Mouse (Mus musculus) Patski (cell line): ENCODE data around the gene Sh3pxd2a. TPM values are rescaled to one million over a fixed set of nuclear protein-coding genes. Genes with fewer than 3 reads are reported as not detected.

Source experiments
- ATAC-seq: fragments of 100-300 bp; one replicate; pipeline ENCODE4 v1.8.0; 2021
- CTCF ChIA-PET: fragments of 350-600 bp; sonication (Branson Sonifier 250); formaldehyde crosslinking; loops from one replicate; lab custom pipeline; 2022; ENCODE audit warnings: inconsistent platforms; lab: Charles Lee
- POLR2A ChIA-PET: fragments of 350-600 bp; sonication (Branson Sonifier 250); formaldehyde crosslinking; loops from one replicate; lab custom pipeline; 2022; ENCODE audit warnings: antibody characterized with exemption, inconsistent platforms; lab: Charles Lee
- DNase-seq: peaks from one replicate; pipeline ENCODE4 v3.0.0-alpha.2; 2011; ENCODE audit warnings: low read depth, low spot score
- H3K27me3 ChIP-seq: fragments of 371-371 bp; one replicate; pipeline ENCODE4 v1.5.1; 2021
- CTCF ChIP-seq: fragments of 100-300 bp; IDR thresholded peaks from one replicate; pipeline ENCODE4 v1.5.1; 2021
- in situ Hi-C: fragments of 300-500 bp; cut with MboI; formaldehyde crosslinking; loops from 3 replicates; pipeline ENCODE4 v1.11.1; 2018; ENCODE audit warnings: low pct_unique_long_range_greater_than_20kb, mixed read lengths
- polyA plus RNA-seq: library from polyadenylated mRNA; unstranded; gene quantifications from one replicate; pipeline ENCODE4 v1.2.3, GENCODE M21; 2021

Gene Sh3pxd2a
- polyA plus RNA-seq, 1 experiment from 2014 or later: 37.3 TPM

DNA sequence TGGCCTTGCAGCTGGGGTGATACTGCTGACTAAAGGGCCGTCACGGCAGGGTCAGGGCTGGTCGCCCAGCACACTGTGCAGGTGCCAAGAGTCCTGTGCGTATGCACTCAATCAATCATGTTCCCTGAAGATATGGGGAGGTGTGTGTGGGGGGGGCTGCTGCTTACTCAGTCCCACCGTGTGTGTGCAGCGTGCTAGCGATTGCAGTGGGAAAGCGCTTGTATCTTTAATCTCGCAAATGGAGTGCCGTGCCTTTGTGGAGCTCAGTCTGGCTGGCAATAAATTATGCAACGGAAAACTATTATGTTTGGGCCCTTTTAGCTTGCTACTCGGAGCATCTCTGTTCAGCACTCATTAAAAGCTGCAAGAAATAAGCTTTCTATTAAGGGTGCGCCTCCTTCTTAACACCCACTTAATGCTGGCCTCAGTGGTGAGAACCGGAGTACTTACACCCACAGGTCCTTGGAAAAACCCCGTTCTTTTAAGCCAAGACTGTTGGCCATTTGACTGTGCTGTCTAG lies 8.7 kb upstream of the Sh3pxd2a start:
- H3K27me3 ChIP-seq: peaks cover 18% of the 10 kb centered on the region
- DNase-seq (no peak), ATAC-seq (no peak)
- ChIA-PET POLR2A (interaction anchor here (0.6 kb wide), 1 partner anchor 10 kb away, joined by 3 read pairs; no protein-coding TSS in a partner anchor), CTCF (interaction anchor here (1.2 kb wide), 1 partner anchor 116 kb away, joined by 4 read pairs; no protein-coding TSS in a partner anchor)
- TF ChIP-seq CTCF: no peak
- in situ Hi-C loops: no loop called here

DNA sequence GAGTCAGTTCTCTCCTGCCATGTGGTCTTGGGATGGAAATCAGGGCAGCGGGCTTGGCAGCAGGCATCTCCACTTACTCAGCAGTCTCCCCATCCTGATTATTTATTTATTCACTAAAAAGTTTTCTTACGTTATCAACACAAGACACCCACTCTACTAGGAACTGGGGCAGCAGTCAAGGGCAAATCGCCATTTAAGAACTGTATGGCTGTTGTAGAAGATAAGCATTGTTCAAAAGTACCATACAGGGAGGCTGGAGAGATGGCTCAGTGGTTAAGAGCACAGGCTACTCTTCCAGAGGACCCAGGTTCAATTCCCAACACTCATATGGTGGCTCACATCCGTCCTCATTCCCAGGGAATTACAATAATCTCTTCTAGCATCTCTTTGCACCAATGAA lies 7.6 kb upstream of the Sh3pxd2a start:
- ATAC-seq (no peak), DNase-seq (no peak)
- ChIA-PET POLR2A (no interaction called here), CTCF (interaction anchor here (1.5 kb wide), 1 partner anchor 115 kb away, joined by 4 read pairs; no protein-coding TSS in a partner anchor)
- H3K27me3 ChIP-seq: peaks cover 18% of the 10 kb centered on the region
- in situ Hi-C loops: no loop called here
- no peak for TF ChIP-seq CTCF

DNA sequence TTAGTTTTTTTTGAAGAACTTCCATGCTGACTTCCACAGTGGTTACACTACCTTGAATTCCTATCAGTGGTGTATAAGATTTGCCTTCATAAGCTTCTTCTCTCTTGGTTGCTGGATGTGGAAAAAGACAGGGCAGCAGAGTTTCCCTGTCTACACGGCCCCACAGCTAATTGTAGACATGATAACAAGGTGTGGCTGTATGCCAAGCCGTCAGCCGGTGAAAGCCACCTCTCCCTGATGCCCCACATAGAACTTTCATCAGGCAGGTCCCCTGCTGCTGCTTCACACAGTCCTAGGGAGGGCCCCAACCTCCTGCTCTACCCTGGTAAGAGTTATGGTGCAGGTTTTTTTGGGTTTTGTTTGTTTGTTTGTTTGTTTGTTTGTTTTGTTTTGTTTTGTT lies 4.5 kb upstream of the Sh3pxd2a start:
- POLR2A ChIA-PET: no interaction called here

DNA sequence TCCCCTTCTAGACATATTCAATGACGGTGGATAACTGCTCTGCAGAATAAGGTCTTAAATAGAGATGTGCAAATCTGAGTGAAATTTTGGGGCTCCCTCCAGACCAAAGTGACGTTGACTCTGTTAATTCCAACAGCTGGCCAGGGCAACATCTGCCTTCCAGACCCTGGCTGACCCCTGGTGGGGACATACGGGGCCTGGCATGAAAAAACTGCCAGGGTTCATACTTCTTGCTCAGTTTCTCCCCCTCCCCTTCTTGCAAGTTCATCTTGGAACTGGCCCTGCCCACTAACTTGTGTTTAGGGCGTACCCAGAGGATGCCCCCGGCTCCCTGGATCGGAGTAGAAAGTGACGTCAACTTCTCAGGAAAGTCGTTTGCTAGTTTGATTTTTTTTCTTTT lies 2.6 kb upstream of the Sh3pxd2a start:
- TF ChIP-seq CTCF: no peak
- ChIA-PET CTCF (no interaction called here), POLR2A (no interaction called here)
- peaks cover 37% of the 10 kb centered on the region for H3K27me3 ChIP-seq
- in situ Hi-C loops: loop anchor here (5.0 kb wide), 1 partner anchor 36 kb away; no protein-coding TSS in a partner anchor
- ATAC-seq (no peak), DNase-seq (no peak)

More for the DNA sequence above, 4.5 kb upstream of the Sh3pxd2a start:
- peaks cover 31% of the 10 kb centered on the region for H3K27me3 ChIP-seq
- CTCF ChIA-PET: interaction anchor here (1.5 kb wide), 1 partner anchor 112 kb away, joined by 4 read pairs; no protein-coding TSS in a partner anchor
- ATAC-seq: no peak
- TF ChIP-seq CTCF: no peak
- in situ Hi-C loops: loop anchor here (5.0 kb wide), 1 partner anchor 34 kb away; no protein-coding TSS in a partner anchor
- DNase-seq: no peak

DNA sequence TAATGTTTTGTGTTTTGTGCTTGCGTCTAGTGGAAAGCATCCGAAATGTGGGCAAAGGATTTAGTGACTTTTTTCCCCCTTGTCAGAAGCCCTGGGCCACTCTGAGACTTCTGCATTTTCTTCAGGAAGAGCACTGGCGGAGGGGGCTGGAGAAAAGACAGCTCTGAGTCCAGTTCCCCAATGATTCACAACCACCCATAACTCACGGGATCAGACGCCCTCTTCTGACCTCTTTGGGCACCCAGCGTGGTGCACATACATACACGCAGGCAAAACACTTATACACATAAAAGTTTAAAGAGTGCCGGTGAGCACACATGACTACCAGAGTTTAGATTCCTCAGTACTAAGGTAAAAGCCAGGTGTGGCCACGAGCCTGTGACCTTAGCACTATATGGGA lies 1.3 kb upstream of the Sh3pxd2a start:
- no peak for ATAC-seq
- H3K27me3 ChIP-seq: peaks cover 35% of the 10 kb centered on the region
- ChIA-PET POLR2A (no interaction called here), CTCF (interaction anchor here (0.9 to 1.5 kb wide), 5 partner anchors 10 to 270 kb away, joined by 3 to 6 read pairs (median 3); no protein-coding TSS in a partner anchor)
- in situ Hi-C loops: loop anchor here (5.0 kb wide), 1 partner anchor 37 kb away; no protein-coding TSS in a partner anchor
- no peak for TF ChIP-seq CTCF
- no peak for DNase-seq

DNA sequence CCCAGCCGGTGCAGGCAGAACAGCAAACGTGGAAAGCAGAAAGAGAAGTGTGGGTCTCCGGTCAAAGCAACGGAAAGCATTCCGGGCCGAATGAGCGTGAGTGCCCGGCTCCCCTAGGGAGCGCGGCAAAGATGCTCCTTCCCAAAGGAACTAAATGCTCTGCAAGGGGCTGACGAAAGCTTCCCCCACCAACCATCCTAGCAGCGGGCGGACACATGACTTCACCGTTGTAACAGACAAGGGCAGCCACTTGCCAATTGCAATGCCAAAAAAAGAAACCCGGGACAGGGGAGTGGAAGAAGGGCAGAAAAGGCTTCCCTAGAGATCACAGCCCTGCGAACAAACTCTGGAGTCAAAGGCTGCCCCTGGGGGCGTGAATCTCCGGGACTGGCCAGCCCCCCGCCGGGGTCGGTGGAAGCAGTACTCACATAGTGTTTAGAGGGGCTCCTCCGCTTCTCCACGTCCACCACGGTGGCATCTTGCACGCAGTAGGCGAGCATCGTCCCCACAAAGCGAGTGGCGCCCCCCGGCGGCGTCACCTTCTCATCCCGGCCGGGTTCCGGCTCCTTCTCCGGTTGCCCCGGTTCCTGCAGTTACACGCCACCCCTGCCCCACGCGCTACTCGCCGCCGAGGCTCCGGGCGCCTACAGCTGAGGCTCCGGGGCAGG lies 431 bp downstream of the Sh3pxd2a start:
- DNase-seq (no peak), ATAC-seq (peak; percentile 61)
- peaks cover 32% of the 10 kb centered on the region for H3K27me3 ChIP-seq
- TF ChIP-seq CTCF: peak; percentile 97
- ChIA-PET POLR2A (no interaction called here), CTCF (interaction anchor here (3.5 kb wide), 1 partner anchor 107 kb away, joined by 9 read pairs; no protein-coding TSS in a partner anchor)
- in situ Hi-C loops: no loop called here

DNA sequence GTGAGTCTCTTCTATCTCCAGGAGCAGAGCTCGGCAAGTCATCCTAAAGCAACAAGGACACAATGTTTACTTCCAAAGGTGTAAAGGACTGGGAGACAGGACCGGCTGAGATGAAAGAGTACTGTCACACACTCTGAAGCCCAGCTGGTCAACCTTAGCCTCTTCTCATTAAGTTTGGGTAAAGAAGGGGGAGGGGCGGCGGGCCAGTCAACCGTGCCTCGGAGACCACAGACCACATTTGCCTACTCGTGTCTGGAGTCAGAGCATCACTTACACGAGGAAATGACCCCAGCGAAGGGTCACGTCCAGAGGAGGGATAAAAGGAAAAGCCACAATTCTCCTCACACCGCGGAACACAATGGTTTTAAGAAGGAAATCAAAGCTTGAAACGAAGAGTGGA lies 995 bp downstream of the Sh3pxd2a start:
- in situ Hi-C loops: no loop called here
- H3K27me3 ChIP-seq: peaks cover 32% of the 10 kb centered on the region
- TF ChIP-seq CTCF: no peak
- CTCF ChIA-PET: interaction anchor here (3.5 kb wide), 1 partner anchor 107 kb away, joined by 9 read pairs; no protein-coding TSS in a partner anchor
- ATAC-seq (no peak), DNase-seq (no peak)
- POLR2A ChIA-PET: no interaction called here

DNA sequence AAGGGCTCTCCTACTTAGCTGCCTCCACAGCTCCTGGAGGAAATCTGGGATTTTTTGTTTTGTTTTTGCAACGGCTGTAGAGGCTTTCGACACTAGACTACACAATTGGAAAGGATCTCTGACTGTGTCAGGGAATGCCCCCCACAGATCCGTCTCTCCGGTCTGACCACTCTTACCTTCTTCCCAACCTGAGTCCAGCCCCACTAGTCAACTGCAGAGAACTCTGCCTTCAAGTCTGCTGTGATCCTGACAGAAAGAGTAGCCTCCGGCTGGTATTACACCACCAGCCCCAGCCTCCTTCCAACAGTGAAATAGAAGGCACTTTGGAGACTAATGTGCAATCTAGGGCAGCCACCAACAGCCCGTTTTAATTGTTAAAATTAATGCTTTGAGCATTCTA lies 1.5 kb downstream of the Sh3pxd2a start:
- ATAC-seq (no peak), DNase-seq (no peak)
- in situ Hi-C loops: no loop called here
- peaks cover 32% of the 10 kb centered on the region for H3K27me3 ChIP-seq
- TF ChIP-seq CTCF: no peak
- POLR2A ChIA-PET: no interaction called here
- CTCF ChIA-PET: interaction anchor here (3.5 kb wide), 1 partner anchor 106 kb away, joined by 9 read pairs; no protein-coding TSS in a partner anchor

DNA sequence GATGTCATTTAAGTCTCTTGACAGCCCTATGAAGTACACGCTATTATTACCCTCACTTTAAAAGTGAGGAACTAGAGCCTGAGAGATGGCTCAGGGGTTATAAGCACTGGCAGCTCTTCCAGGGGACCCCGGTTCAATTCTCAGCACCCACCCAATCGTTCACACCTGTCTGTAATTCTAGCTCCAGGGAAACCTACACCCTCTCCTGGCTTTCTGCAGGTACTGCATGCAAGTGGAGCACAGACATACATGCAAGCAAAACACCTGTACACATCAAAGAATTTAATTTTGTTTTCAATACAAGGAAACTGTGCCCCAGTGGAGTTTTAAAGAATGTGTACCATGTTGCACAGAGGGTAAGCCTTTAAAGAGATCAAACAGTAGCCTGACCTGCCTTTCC lies 2.4 kb downstream of the Sh3pxd2a start:
- ATAC-seq (no peak), DNase-seq (no peak)
- TF ChIP-seq CTCF: no peak
- H3K27me3 ChIP-seq: peaks cover 32% of the 10 kb centered on the region
- ChIA-PET POLR2A (interaction anchor here (0.6 kb wide), 1 partner anchor 240 kb away, joined by 3 read pairs; no protein-coding TSS in a partner anchor), CTCF (interaction anchor here (3.5 kb wide), 1 partner anchor 105 kb away, joined by 9 read pairs; no protein-coding TSS in a partner anchor)
- in situ Hi-C loops: no loop called here

DNA sequence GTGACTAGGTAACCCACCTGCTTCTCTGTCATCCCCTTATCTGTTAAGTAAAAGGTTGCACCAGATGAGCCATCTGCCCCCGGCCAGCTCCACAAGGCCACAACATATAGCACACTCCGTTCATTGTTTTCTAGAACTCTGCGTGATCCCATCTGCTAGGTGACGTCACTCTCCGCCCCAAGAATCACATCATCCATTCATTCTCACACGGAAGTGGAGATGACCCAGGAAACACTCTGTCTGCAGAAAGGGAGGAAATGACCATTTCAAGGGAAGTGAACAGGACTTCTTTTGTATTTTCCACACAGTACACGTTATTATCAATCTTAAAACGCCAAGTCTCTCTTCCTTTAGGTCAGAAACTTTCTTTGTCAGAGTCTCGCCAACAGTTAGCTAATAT lies 2.8 kb downstream of the Sh3pxd2a start:
- DNase-seq (no peak), ATAC-seq (no peak)
- in situ Hi-C loops: no loop called here
- ChIA-PET POLR2A (interaction anchor here (0.6 kb wide), 1 partner anchor 241 kb away, joined by 3 read pairs; no protein-coding TSS in a partner anchor), CTCF (interaction anchor here (3.5 kb wide), 1 partner anchor 105 kb away, joined by 9 read pairs; no protein-coding TSS in a partner anchor)
- H3K27me3 ChIP-seq: peaks cover 32% of the 10 kb centered on the region
- TF ChIP-seq CTCF: no peak
